Mouse (Mus musculus) thymus, adult 2 months (tissue): ENCODE results near the gene Rab10.

ENCODE experiments used
- CTCF ChIP-seq: fragments of 200-500 bp; IDR thresholded peaks from 2 replicates; pipeline ENCODE4 v1.5.1; 2012; ENCODE audit warnings: mild to moderate bottlenecking, control low read depth, low read length, moderate library complexity, borderline replicate concordance; ENCODE audit not compliant: control insufficient read depth, poor library complexity, insufficient read depth; ENCODE audit errors: extremely low read depth
- POLR2A ChIP-seq: fragments of 200-500 bp; IDR thresholded peaks from 2 replicates; pipeline ENCODE4 v1.6.1; 2012; ENCODE audit warnings: mild to moderate bottlenecking, low read length, control low read depth, moderate library complexity; ENCODE audit not compliant: control insufficient read depth, poor library complexity, insufficient read depth; ENCODE audit errors: extremely low read depth

- TF ChIP-seq CTCF (no peak), POLR2A (no peak)
These were observed 99.6 kb downstream of the Rab10 start for GRCm38 (mm10) chr12:3210181-3210580.
